Mouse (Mus musculus): ENCODE results near the gene Faim2. TPM values are rescaled to one million over a fixed set of nuclear protein-coding genes. Genes with fewer than 3 reads are reported as not detected.

The Faim2 gene
- polyA plus RNA-seq, 1 experiment: 0.81 TPM

DNA sequence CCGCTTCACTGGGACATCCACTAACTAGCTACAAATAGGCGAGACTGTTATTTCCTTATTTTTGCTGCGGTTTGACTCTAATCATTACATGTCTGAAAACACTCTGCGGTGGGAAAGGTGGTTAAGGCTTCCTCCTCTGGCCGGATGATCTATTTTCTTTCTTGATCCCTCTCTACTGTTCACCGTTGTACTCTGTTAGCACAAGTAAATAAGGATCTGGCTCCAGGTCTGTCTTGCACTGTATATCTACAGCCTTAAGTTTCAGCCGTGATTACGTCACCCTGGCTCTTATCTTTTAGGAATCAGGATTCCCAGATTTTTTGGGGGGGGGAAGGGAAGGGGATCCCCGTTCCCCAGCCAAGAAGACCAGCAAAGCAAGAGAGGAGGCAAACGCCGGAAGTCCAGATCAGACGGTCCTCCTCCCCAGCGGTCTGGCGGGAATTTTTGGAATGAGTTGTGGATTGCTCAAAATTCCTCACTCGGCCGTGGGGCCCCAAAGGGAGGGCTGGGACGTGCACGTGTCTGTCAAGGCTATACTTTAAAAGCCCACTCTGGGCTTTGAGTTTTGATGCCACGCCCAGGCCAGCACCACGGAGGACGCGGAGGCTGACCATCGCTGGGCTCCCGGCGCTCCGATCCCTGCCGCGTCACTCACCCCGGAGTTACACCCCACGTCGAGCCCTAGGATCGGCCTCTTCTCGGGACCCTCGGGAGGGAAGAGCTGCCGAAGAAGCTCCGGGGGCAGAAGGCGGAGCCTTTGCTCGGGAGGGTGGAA is 54.0 kb downstream of the Faim2 start:
- Histone ChIP-seq H3K27ac (ENCODE audit: control insufficient read depth, insufficient read depth, low read length) (peak overlapping the region; percentile 19; the same call in 1 of the 2 replicates), H3K4me3 (ENCODE audit: control insufficient read depth, insufficient read depth, low read length) (peak overlapping the region; percentile 93), H3K27me3 (ENCODE audit: control insufficient read depth, insufficient read depth, low read length) (no peaks in the 10 kb centered on the region), H3K4me1 (replicated peaks; ENCODE audit: control insufficient read depth, insufficient read depth, low read length) (peaks cover 18% of the 10 kb centered on the region), H3K36me3 (ENCODE audit: control insufficient read depth, insufficient read depth, low read length) (no peaks in the 10 kb centered on the region)
- DNase-seq: no peak
- under 1% methylated on average over 38 of the region's 38 CpGs for WGBS
- no peak for TF ChIP-seq CTCF (IDR thresholded peaks at IDR 0.05; ENCODE audit: borderline replicate concordance, control insufficient read depth, extremely low read depth, insufficient read depth, low read length, poor library complexity)
- TF ChIP-seq POLR2A (IDR thresholded peaks at IDR 0.05; ENCODE audit: control insufficient read depth, extremely low read depth, insufficient read depth, low read length, poor library complexity): no peak

DNA sequence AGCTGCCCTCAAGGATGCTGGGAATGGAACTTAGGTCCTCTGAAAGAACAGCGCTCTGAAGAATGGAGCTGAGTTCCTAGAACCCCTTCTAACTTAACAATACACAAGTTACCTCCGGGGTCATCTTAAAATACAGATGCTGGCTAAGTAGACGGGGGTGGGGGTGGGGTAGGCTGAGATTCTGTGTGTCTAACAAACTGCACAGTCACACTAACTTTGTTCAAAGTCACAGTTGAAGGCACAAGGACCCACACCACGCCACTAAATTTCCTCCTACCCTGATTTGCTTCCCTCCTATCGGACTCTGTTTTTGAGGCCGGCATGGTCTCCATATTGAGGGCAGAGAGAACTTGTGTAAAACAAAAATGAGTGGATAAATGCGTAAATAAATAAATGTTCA is 55.0 kb downstream of the Faim2 start:
- 72% methylated on average over 7 of the region's 7 CpGs for WGBS
- no peak for TF ChIP-seq CTCF (IDR thresholded peaks at IDR 0.05; ENCODE audit: borderline replicate concordance, control insufficient read depth, extremely low read depth, insufficient read depth, low read length, poor library complexity)
- no peak for TF ChIP-seq POLR2A (IDR thresholded peaks at IDR 0.05; ENCODE audit: control insufficient read depth, extremely low read depth, insufficient read depth, low read length, poor library complexity)
- no peaks in the 10 kb centered on the region for H3K36me3 ChIP-seq (ENCODE audit: control insufficient read depth, insufficient read depth, low read length)
- no peak overlapping the region for H3K4me3 ChIP-seq (ENCODE audit: control insufficient read depth, insufficient read depth, low read length)
- peaks cover 18% of the 10 kb centered on the region for H3K4me1 ChIP-seq (replicated peaks; ENCODE audit: control insufficient read depth, insufficient read depth, low read length)
- no peaks in the 10 kb centered on the region for H3K27me3 ChIP-seq (ENCODE audit: control insufficient read depth, insufficient read depth, low read length)
- no peak overlapping the region for H3K27ac ChIP-seq (ENCODE audit: control insufficient read depth, insufficient read depth, low read length)
- no peak for DNase-seq

DNA sequence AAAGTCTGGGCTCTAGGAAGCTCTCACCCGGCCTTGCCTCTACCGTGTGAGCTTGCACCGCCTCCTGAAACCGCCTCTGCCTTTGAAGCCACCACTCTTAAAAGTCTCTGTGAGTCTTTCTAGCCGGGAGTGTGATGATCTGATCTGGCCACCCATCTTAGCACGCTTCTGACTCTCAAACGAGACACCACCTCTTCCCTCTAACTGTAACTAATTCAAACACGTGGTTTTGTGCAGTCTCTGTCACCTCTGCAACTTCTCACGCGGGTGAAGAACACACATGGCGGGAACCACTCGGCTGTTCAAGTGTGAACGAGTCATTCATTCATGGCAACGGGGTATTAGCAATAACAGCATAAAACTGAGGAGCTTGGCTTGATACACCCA is 56.3 kb downstream of the Faim2 start:
- Histone ChIP-seq H3K4me3 (ENCODE audit: control insufficient read depth, insufficient read depth, low read length) (no peak overlapping the region), H3K36me3 (ENCODE audit: control insufficient read depth, insufficient read depth, low read length) (no peaks in the 10 kb centered on the region), H3K27ac (ENCODE audit: control insufficient read depth, insufficient read depth, low read length) (no peak overlapping the region), H3K27me3 (ENCODE audit: control insufficient read depth, insufficient read depth, low read length) (no peaks in the 10 kb centered on the region), H3K4me1 (replicated peaks; ENCODE audit: control insufficient read depth, insufficient read depth, low read length) (peaks cover 18% of the 10 kb centered on the region)
- 61% methylated on average over 14 of the region's 14 CpGs for WGBS
- TF ChIP-seq POLR2A (IDR thresholded peaks at IDR 0.05; ENCODE audit: control insufficient read depth, extremely low read depth, insufficient read depth, low read length, poor library complexity) (no peak), CTCF (IDR thresholded peaks at IDR 0.05; ENCODE audit: borderline replicate concordance, control insufficient read depth, extremely low read depth, insufficient read depth, low read length, poor library complexity) (no peak)
- no peak for DNase-seq

DNA sequence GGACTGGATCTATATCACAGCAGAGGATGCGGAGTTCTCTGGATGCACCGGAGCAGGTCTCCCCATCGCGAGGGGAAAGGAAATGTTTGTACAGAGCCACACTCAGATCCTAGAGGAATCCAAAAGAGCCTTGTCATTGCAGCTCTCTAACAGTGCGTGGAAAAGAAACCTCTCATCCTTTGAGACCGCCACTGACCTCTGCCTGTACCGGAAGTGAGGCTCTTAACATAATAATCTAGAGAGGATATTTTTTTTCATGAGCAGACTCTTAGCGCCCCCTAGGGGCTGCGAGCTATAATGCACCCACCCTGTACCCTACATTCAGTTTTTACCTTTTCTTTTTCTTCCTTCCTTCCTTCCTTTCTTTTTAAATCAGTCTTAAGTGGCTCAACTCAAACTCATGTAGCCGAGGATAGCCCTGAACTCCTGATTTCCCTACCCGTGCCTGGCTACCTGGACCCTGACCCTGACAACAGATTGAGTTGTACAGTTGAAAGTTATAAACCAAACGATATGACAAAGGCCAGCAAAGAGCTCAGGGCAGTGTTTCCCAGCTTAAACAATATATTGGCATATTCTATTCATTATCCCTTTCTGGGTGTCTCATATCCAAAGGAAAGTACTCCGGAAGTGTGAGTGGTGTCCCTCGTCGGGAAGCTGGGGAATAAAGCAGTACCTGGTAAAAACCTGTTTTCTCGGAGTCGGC is 56.8 kb downstream of the Faim2 start:
- no peak overlapping the region for H3K27ac ChIP-seq (ENCODE audit: control insufficient read depth, insufficient read depth, low read length)
- H3K4me1 ChIP-seq (replicated peaks; ENCODE audit: control insufficient read depth, insufficient read depth, low read length): peaks cover 18% of the 10 kb centered on the region
- WGBS: 60% methylated on average over 17 of the region's 17 CpGs
- no peaks in the 10 kb centered on the region for H3K27me3 ChIP-seq (ENCODE audit: control insufficient read depth, insufficient read depth, low read length)
- TF ChIP-seq CTCF (IDR thresholded peaks at IDR 0.05; ENCODE audit: borderline replicate concordance, control insufficient read depth, extremely low read depth, insufficient read depth, low read length, poor library complexity): no peak
- TF ChIP-seq POLR2A (IDR thresholded peaks at IDR 0.05; ENCODE audit: control insufficient read depth, extremely low read depth, insufficient read depth, low read length, poor library complexity): no peak
- no peaks in the 10 kb centered on the region for H3K36me3 ChIP-seq (ENCODE audit: control insufficient read depth, insufficient read depth, low read length)
- no peak overlapping the region for H3K4me3 ChIP-seq (ENCODE audit: control insufficient read depth, insufficient read depth, low read length)
- DNase-seq: peak; percentile 35

DNA sequence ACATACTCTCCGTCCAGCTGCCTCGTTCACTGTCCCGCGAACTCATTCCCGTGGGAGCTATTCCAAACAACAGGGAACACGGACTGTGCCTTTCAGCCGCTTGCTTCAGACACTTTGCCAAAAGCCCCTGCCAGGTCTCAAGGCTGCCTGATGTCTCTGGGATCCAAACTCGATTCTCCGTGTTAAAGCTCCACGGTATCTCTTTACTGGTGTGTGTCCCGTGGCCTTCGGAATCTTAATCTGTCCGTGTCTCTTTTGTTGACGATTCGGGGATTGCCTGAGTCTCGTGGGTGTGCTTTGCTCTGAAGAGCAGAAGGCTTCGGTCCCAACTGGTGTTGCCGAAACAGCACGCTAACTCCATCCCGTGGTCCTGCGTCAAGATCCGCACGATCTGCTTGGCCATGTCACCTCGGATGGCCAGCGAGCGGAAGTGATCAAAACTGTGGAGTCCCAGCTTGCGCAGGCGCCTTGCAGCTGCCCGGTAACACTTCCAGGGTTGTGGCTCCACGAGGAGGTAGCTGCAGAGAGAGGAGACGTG is 57.7 kb downstream of the Faim2 start:
- H3K4me3 ChIP-seq (ENCODE audit: control insufficient read depth, insufficient read depth, low read length): no peak overlapping the region
- DNase-seq: no peak
- H3K4me1 ChIP-seq (replicated peaks; ENCODE audit: control insufficient read depth, insufficient read depth, low read length): peaks cover 16% of the 10 kb centered on the region
- WGBS: 96% methylated on average over 31 of the region's 31 CpGs
- H3K36me3 ChIP-seq (ENCODE audit: control insufficient read depth, insufficient read depth, low read length): no peaks in the 10 kb centered on the region
- H3K27ac ChIP-seq (ENCODE audit: control insufficient read depth, insufficient read depth, low read length): no peak overlapping the region
- no peak for TF ChIP-seq CTCF (IDR thresholded peaks at IDR 0.05; ENCODE audit: borderline replicate concordance, control insufficient read depth, extremely low read depth, insufficient read depth, low read length, poor library complexity)
- no peak for TF ChIP-seq POLR2A (IDR thresholded peaks at IDR 0.05; ENCODE audit: control insufficient read depth, extremely low read depth, insufficient read depth, low read length, poor library complexity)
- H3K27me3 ChIP-seq (ENCODE audit: control insufficient read depth, insufficient read depth, low read length): no peaks in the 10 kb centered on the region

DNA sequence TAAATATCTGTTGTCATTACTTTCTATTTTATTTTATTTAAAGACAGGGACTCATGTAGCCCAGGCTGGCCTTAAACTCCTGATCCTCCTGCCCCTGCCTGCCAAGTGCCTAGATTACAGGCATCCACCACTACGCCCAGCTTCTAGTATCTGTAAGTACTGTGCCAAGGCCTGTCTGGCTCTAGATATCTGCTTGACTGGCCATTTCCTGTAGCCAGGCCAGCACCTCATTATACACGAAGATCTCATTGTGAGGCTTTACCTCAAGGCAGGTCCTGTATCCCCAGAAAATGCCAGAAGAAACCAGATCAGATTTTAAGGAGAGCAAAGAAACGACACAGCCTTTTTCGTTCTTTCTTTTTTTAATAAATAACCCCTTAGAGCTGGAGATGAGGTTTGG is 58.2 kb downstream of the Faim2 start:
- no peak overlapping the region for H3K27ac ChIP-seq (ENCODE audit: control insufficient read depth, insufficient read depth, low read length)
- 93% methylated on average over 4 of the region's 4 CpGs for WGBS
- H3K27me3 ChIP-seq (ENCODE audit: control insufficient read depth, insufficient read depth, low read length): no peaks in the 10 kb centered on the region
- no peak for DNase-seq
- H3K4me3 ChIP-seq (ENCODE audit: control insufficient read depth, insufficient read depth, low read length): no peak overlapping the region
- no peak for TF ChIP-seq CTCF (IDR thresholded peaks at IDR 0.05; ENCODE audit: borderline replicate concordance, control insufficient read depth, extremely low read depth, insufficient read depth, low read length, poor library complexity)
- H3K36me3 ChIP-seq (ENCODE audit: control insufficient read depth, insufficient read depth, low read length): no peaks in the 10 kb centered on the region
- peaks cover 13% of the 10 kb centered on the region for H3K4me1 ChIP-seq (replicated peaks; ENCODE audit: control insufficient read depth, insufficient read depth, low read length)

All from thymus, adult 2 months (tissue).